Mouse (Mus musculus): ENCODE results near the gene Acap2.

GRCm38 (mm10) chr16:31094036-31094435 lies 107.0 kb downstream of the Acap2 start:
- TF ChIP-seq GATA1 (IDR thresholded peaks at IDR 0.05; ENCODE audit: low read length), result no peak
- no peak for TF ChIP-seq TAL1 (IDR thresholded peaks at IDR 0.05; ENCODE audit: low read length)
